Mouse (Mus musculus): Measurements from ENCODE around the gene Dnah5. TPM values are rescaled to one million over a fixed set of nuclear protein-coding genes. Genes with fewer than 3 reads are reported as not detected.

The Dnah5 gene
- 0.24 and 0.72 TPM in 2 replicates for polyA plus RNA-seq (2014; fragmentation: Nextera tagmentation; extraction: Ambion mirVana)

DNA sequence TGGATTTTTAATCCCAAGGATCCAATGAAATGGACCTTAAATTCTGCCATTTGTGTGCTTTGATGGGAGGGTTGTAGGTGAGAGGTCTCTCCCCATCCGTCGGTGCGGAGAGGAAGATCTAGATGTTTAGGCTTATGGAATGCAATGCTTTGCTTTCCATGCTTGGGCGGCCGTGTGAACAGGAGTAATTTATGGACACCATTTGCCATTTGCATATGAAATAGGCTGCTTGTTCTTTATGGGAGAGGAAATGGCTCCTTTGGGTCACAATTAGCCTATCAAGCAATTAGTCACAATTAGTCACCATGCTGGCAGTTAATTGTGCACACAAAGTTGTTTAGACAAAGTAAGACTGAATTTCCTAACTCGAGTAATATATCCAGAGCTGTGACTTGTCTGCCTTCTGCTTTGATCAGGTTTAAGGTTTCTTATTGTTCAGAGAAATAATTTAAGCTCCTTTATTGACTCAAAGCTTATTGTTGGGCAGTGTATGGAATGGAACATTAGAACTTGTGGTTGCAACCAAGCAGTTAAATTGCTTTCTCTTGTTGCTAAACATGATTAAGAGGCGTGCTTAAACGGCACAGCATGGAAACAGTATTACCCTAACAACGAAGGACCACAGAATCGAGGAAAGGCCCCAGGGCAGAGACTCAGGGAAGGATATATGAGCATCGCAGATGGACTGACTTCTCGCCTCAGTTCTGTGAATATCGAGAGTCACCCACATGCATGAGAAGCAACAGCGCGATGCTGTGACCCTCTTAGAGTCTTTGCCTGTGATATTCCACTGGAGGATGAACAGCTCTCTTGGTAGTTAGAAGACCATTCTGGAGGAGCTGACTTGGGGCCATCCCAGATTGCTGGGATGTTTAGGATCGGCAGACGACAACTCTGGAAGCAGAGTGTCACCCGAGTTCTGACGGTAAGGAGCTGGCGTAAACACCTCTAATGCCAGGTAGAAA lies at the start of gene Dnah5:
TSS of gene Dnah5 (plus strand) at position 642 of the 965 bp plus-strand sequence.
- DNase-seq (ENCODE audit: low spot score) (no peak), ATAC-seq (ENCODE audit: low read depth) (peak; percentile 41; the same call in 1 of the 2 replicates)
- Histone ChIP-seq H3K4me3 (ENCODE audit: low read depth, low read length) (no peak within 1 kb of the TSS), H3K4me2 (ENCODE audit: low read depth, low read length) (no peak within 1 kb of the TSS), H3K9me3 (ENCODE audit: control insufficient read depth, low read length) (no peaks in the 10 kb centered on the region), H3K4me1 (ENCODE audit: control insufficient read depth, insufficient read depth, low read length) (no peaks in the 10 kb centered on the region), H3K36me3 (ENCODE audit: control insufficient read depth, insufficient read depth, low read length) (no peaks in the 10 kb centered on the region), H3K27me3 (replicated peaks; ENCODE audit: control insufficient read depth, insufficient read depth, low read length) (no peaks in the 10 kb centered on the region), H3K27ac (replicated peaks; ENCODE audit: low read depth, low read length) (no peak within 1 kb of the TSS), H3K9ac (ENCODE audit: low read depth, low read length) (no peak within 1 kb of the TSS)
- 67% methylated on average over 20 of the region's 20 CpGs for WGBS

GRCm38 (mm10) chr15:28154822-28155501 lies 48.6 kb upstream of the Dnah5 start:
- Histone ChIP-seq H3K4me2 (ENCODE audit: low read depth, low read length) (peak overlapping the region; percentile 69), H3K36me3 (ENCODE audit: control insufficient read depth, insufficient read depth, low read length) (no peaks in the 10 kb centered on the region)
- peak; percentile 64; the same call in 1 of the 2 replicates for ATAC-seq (ENCODE audit: low read depth)

GRCm38 (mm10) chr15:28158771-28159489 lies 44.6 kb upstream of the Dnah5 start:
- ATAC-seq (ENCODE audit: low read depth) (peak; percentile 95), DNase-seq (ENCODE audit: low spot score) (peak; percentile 90)
- Histone ChIP-seq H3K27me3 (replicated peaks; ENCODE audit: control insufficient read depth, insufficient read depth, low read length) (0 out of 2 replicates have a peak, but pooled peaks cover 2% of the 10 kb centered on the region), H3K9ac (ENCODE audit: low read depth, low read length) (peak overlapping the region; percentile 63), H3K36me3 (ENCODE audit: control insufficient read depth, insufficient read depth, low read length) (no peaks in the 10 kb centered on the region), H3K9me3 (ENCODE audit: control insufficient read depth, low read length) (no peaks in the 10 kb centered on the region), H3K4me3 (ENCODE audit: low read depth, low read length) (peak overlapping the region; percentile 47), H3K4me1 (ENCODE audit: control insufficient read depth, insufficient read depth, low read length) (peaks cover 13% of the 10 kb centered on the region), H3K27ac (replicated peaks; ENCODE audit: low read depth, low read length) (peak overlapping the region; percentile 56), H3K4me2 (ENCODE audit: low read depth, low read length) (peak overlapping the region; percentile 67)
- 2% methylated on average over 19 of the region's 19 CpGs for WGBS

More at GRCm38 (mm10) chr15:28154822-28155501, 48.6 kb upstream of the Dnah5 start:
- Histone ChIP-seq H3K27me3 (replicated peaks; ENCODE audit: control insufficient read depth, insufficient read depth, low read length) (0 out of 2 replicates have a peak, but pooled peaks cover 2% of the 10 kb centered on the region), H3K4me1 (ENCODE audit: control insufficient read depth, insufficient read depth, low read length) (peaks cover 13% of the 10 kb centered on the region), H3K9me3 (ENCODE audit: control insufficient read depth, low read length) (no peaks in the 10 kb centered on the region), H3K4me3 (ENCODE audit: low read depth, low read length) (peak overlapping the region; percentile 34), H3K9ac (ENCODE audit: low read depth, low read length) (peak overlapping the region; percentile 26; the same call in 1 of the 2 replicates), H3K27ac (replicated peaks; ENCODE audit: low read depth, low read length) (no peak overlapping the region)
- WGBS, result 5% methylated on average over 25 of the region's 27 CpGs
- DNase-seq (ENCODE audit: low spot score), result peak; percentile 53

- H3K9me3 ChIP-seq (ENCODE audit: control insufficient read depth, low read length), result no peaks in the 10 kb centered on the region
- H3K27ac ChIP-seq (replicated peaks; ENCODE audit: low read depth, low read length), result no peak overlapping the region
- ATAC-seq (ENCODE audit: low read depth), result no peak
- H3K9ac ChIP-seq (ENCODE audit: low read depth, low read length), result no peak overlapping the region
- H3K27me3 ChIP-seq (replicated peaks; ENCODE audit: control insufficient read depth, insufficient read depth, low read length), result no peaks in the 10 kb centered on the region
- DNase-seq (ENCODE audit: low spot score), result no peak
- H3K4me3 ChIP-seq (ENCODE audit: low read depth, low read length), result no peak overlapping the region
- 84% methylated on average over 2 of the region's 2 CpGs for WGBS
- no peaks in the 10 kb centered on the region for H3K36me3 ChIP-seq (ENCODE audit: control insufficient read depth, insufficient read depth, low read length)
- no peak overlapping the region for H3K4me2 ChIP-seq (ENCODE audit: low read depth, low read length)
- 0 out of 2 replicates have a peak, but pooled peaks cover 6% of the 10 kb centered on the region for H3K4me1 ChIP-seq (ENCODE audit: control insufficient read depth, insufficient read depth, low read length)
Observed at GRCm38 (mm10) chr15:28162291-28162690, 41.3 kb upstream of the Dnah5 start.

DNA sequence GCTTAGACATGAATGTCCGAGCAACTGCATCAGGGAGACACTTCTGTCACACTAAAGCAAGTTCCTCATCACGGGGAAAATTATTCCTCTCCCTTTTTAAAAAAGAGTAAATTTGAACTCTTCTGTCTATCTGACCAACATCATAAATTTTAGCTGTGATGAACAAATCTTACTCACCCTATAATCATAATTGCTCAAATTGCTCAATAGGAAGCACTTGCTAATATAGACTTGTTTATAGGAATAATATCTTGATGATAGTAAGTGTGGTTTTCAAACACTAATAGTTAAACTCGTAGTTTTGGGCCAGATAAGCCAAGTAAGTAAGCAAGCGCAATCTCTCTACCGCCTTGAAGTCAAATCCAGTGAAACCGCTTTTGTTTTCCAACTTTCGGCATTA lies 38.3 kb upstream of the Dnah5 start:
- Histone ChIP-seq H3K9ac (ENCODE audit: low read depth, low read length) (no peak overlapping the region), H3K4me3 (ENCODE audit: low read depth, low read length) (no peak overlapping the region), H3K4me1 (ENCODE audit: control insufficient read depth, insufficient read depth, low read length) (no peaks in the 10 kb centered on the region), H3K27ac (replicated peaks; ENCODE audit: low read depth, low read length) (no peak overlapping the region), H3K36me3 (ENCODE audit: control insufficient read depth, insufficient read depth, low read length) (no peaks in the 10 kb centered on the region), H3K27me3 (replicated peaks; ENCODE audit: control insufficient read depth, insufficient read depth, low read length) (no peaks in the 10 kb centered on the region), H3K4me2 (ENCODE audit: low read depth, low read length) (no peak overlapping the region), H3K9me3 (ENCODE audit: control insufficient read depth, low read length) (no peaks in the 10 kb centered on the region)
- DNase-seq (ENCODE audit: low spot score) (no peak), ATAC-seq (ENCODE audit: low read depth) (no peak)
- WGBS, result 88% methylated on average over 7 of the region's 7 CpGs

GRCm38 (mm10) chr15:28166090-28166489 lies 37.5 kb upstream of the Dnah5 start:
- no peak overlapping the region for H3K9ac ChIP-seq (ENCODE audit: low read depth, low read length)
- WGBS, result 89% methylated on average over 6 of the region's 6 CpGs
- no peaks in the 10 kb centered on the region for H3K9me3 ChIP-seq (ENCODE audit: control insufficient read depth, low read length)
- no peaks in the 10 kb centered on the region for H3K4me1 ChIP-seq (ENCODE audit: control insufficient read depth, insufficient read depth, low read length)
- no peak overlapping the region for H3K27ac ChIP-seq (replicated peaks; ENCODE audit: low read depth, low read length)
- no peak for ATAC-seq (ENCODE audit: low read depth)
- H3K4me3 ChIP-seq (ENCODE audit: low read depth, low read length), result no peak overlapping the region
- H3K36me3 ChIP-seq (ENCODE audit: control insufficient read depth, insufficient read depth, low read length), result no peaks in the 10 kb centered on the region
- no peak overlapping the region for H3K4me2 ChIP-seq (ENCODE audit: low read depth, low read length)
- DNase-seq (ENCODE audit: low spot score), result no peak
- H3K27me3 ChIP-seq (replicated peaks; ENCODE audit: control insufficient read depth, insufficient read depth, low read length), result no peaks in the 10 kb centered on the region

DNA sequence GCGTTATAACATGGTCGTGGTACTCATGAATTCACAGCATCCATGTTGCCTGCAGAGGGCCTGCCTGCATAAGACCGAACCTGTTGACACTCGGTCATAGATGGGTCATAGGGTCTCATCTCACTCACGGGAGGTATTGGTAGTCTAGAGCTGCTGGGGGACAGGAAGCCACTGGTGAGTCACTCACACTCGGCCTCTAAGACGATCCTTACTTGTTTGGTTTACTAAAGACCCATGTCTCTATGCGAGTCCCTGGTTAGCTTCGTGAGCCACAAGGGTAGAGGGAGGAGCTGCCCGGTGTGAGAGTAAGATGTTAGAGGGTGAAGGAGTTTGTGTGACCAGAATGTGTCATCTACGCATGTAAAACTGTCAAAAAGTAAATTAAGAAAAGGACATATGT lies 24.6 kb upstream of the Dnah5 start:
- no peak for ATAC-seq (ENCODE audit: low read depth)
- Histone ChIP-seq H3K4me3 (ENCODE audit: low read depth, low read length) (no peak overlapping the region), H3K36me3 (ENCODE audit: control insufficient read depth, insufficient read depth, low read length) (no peaks in the 10 kb centered on the region), H3K27me3 (replicated peaks; ENCODE audit: control insufficient read depth, insufficient read depth, low read length) (no peaks in the 10 kb centered on the region), H3K4me1 (ENCODE audit: control insufficient read depth, insufficient read depth, low read length) (no peaks in the 10 kb centered on the region), H3K9ac (ENCODE audit: low read depth, low read length) (no peak overlapping the region), H3K4me2 (ENCODE audit: low read depth, low read length) (no peak overlapping the region), H3K27ac (replicated peaks; ENCODE audit: low read depth, low read length) (no peak overlapping the region), H3K9me3 (ENCODE audit: control insufficient read depth, low read length) (no peaks in the 10 kb centered on the region)
- DNase-seq (ENCODE audit: low spot score), result no peak
- WGBS, result 86% methylated on average over 11 of the region's 11 CpGs

GRCm38 (mm10) chr15:28179556-28179955 lies 24.0 kb upstream of the Dnah5 start:
- peak; percentile 75; the same call in 1 of the 2 replicates for ATAC-seq (ENCODE audit: low read depth)
- Histone ChIP-seq H3K4me2 (ENCODE audit: low read depth, low read length) (no peak overlapping the region), H3K27me3 (replicated peaks; ENCODE audit: control insufficient read depth, insufficient read depth, low read length) (no peaks in the 10 kb centered on the region), H3K9ac (ENCODE audit: low read depth, low read length) (no peak overlapping the region), H3K4me3 (ENCODE audit: low read depth, low read length) (no peak overlapping the region), H3K4me1 (ENCODE audit: control insufficient read depth, insufficient read depth, low read length) (no peaks in the 10 kb centered on the region), H3K36me3 (ENCODE audit: control insufficient read depth, insufficient read depth, low read length) (no peaks in the 10 kb centered on the region), H3K27ac (replicated peaks; ENCODE audit: low read depth, low read length) (no peak overlapping the region), H3K9me3 (ENCODE audit: control insufficient read depth, low read length) (no peaks in the 10 kb centered on the region)
- WGBS, result 53% methylated on average over 6 of the region's 6 CpGs
- peak; percentile 63 for DNase-seq (ENCODE audit: low spot score)

Measured in embryonic facial prominence, embryonic 14.5 days (tissue).